Mouse (Mus musculus): ENCODE measurements around the gene Gtf3c5. TPM values are rescaled to one million over a fixed set of nuclear protein-coding genes. Genes with fewer than 3 reads are reported as not detected.
A peak's percentile ranks its signal among the peaks of the same experiment; 100 is the strongest.

Gene Gtf3c5
- polyA plus RNA-seq, 1 experiment from 2014 or later, result 32.5 TPM

DNA sequence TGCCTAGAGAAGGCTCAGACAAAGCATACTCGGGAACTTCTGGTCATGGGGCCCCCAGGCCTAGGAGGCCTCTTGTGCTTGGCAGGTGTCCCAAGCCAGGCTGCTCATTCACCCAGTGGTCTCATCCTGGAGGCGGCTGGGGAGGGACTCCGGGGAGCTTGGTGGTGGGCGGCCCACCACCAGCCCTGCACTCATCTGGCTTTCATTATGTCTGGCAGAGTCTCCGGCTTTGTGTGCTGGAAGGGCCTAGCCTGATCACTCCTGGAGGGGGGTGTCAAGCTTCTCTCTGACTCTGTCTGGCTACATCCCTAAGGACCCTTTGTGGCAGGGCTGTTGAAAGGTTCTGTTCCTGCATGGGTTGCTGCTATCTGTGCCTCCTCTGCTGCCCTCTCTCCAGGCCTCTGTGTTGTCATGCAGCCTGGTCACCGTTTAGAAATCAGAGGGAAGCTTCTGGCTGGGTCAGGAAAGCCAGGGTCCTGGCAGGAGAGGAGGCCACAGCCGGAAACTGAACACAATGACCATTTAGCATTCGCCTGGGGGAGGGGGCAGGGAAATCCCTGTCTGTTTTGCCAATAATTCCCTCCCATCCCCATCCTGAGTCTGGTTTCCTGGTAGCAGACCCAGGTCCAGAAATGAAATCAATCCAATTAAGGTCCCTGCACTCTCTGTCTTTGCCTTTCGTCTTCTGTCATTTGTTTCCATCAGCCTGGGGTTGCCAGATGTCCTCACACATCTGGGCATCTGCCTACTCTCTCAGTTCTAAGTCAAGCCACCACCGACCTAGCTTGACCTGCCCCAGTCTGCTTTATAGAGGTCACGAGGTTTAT, 48.9 kb downstream of the Gtf3c5 start:
- Histone ChIP-seq H3K9ac (peak overlapping the region; percentile 91), H3K9me3 (replicated peaks) (no peaks in the 10 kb centered on the region), H3K4me3 (peak overlapping the region; percentile 83), H3K36me3 (no peaks in the 10 kb centered on the region), H3K4me2 (peak overlapping the region; percentile 87), H3K27me3 (replicated peaks) (no peaks in the 10 kb centered on the region), H3K4me1 (replicated peaks) (peaks cover 71% of the 10 kb centered on the region), H3K27ac (ENCODE audit: poor library complexity, severe bottlenecking) (peak overlapping the region; percentile 79)
- ATAC-seq (ENCODE audit: insufficient number of reproducible peaks, low FRiP score), result peak; percentile 29
- WGBS, result 36% methylated on average over 11 of the region's 11 CpGs

GRCm38 (mm10) chr2:28533901-28534435, 49.6 kb downstream of the Gtf3c5 start:
- WGBS, result 67% methylated on average over 7 of the region's 7 CpGs
- peak overlapping the region; percentile 79 for H3K27ac ChIP-seq (ENCODE audit: poor library complexity, severe bottlenecking)
- no peaks in the 10 kb centered on the region for H3K9me3 ChIP-seq (replicated peaks)
- peak overlapping the region; percentile 87 for H3K4me2 ChIP-seq
- H3K4me3 ChIP-seq, result peak overlapping the region; percentile 83
- peak overlapping the region; percentile 91 for H3K9ac ChIP-seq
- H3K36me3 ChIP-seq, result no peaks in the 10 kb centered on the region
- no peak for ATAC-seq (ENCODE audit: insufficient number of reproducible peaks, low FRiP score)
- peaks cover 68% of the 10 kb centered on the region for H3K4me1 ChIP-seq (replicated peaks)
- H3K27me3 ChIP-seq (replicated peaks), result no peaks in the 10 kb centered on the region

- Histone ChIP-seq H3K27ac (ENCODE audit: poor library complexity, severe bottlenecking) (peak overlapping the region; percentile 79), H3K9ac (peak overlapping the region; percentile 91), H3K36me3 (no peaks in the 10 kb centered on the region), H3K4me1 (replicated peaks) (peaks cover 60% of the 10 kb centered on the region), H3K27me3 (replicated peaks) (no peaks in the 10 kb centered on the region), H3K4me2 (peak overlapping the region; percentile 87), H3K4me3 (peak overlapping the region; percentile 83), H3K9me3 (replicated peaks) (no peaks in the 10 kb centered on the region)
- 3% methylated on average over 49 of the region's 49 CpGs for WGBS
- ATAC-seq (ENCODE audit: insufficient number of reproducible peaks, low FRiP score), result peak; percentile 90
These were observed 50.4 kb downstream of the Gtf3c5 start for GRCm38 (mm10) chr2:28532938-28533771.

GRCm38 (mm10) chr2:28530311-28530710, 53.2 kb downstream of the Gtf3c5 start:
- Histone ChIP-seq H3K4me2 (no peak overlapping the region), H3K27me3 (replicated peaks) (no peaks in the 10 kb centered on the region), H3K9ac (no peak overlapping the region), H3K4me1 (replicated peaks) (peaks cover 56% of the 10 kb centered on the region), H3K4me3 (no peak overlapping the region), H3K36me3 (no peaks in the 10 kb centered on the region), H3K9me3 (replicated peaks) (no peaks in the 10 kb centered on the region), H3K27ac (ENCODE audit: poor library complexity, severe bottlenecking) (no peak overlapping the region)
- 68% methylated on average over 7 of the region's 7 CpGs for WGBS
- no peak for ATAC-seq (ENCODE audit: insufficient number of reproducible peaks, low FRiP score)

- Histone ChIP-seq H3K9me3 (replicated peaks) (no peaks in the 10 kb centered on the region), H3K4me3 (no peak overlapping the region), H3K4me1 (replicated peaks) (peaks cover 56% of the 10 kb centered on the region), H3K4me2 (no peak overlapping the region), H3K36me3 (no peaks in the 10 kb centered on the region), H3K27me3 (replicated peaks) (no peaks in the 10 kb centered on the region), H3K27ac (ENCODE audit: poor library complexity, severe bottlenecking) (no peak overlapping the region), H3K9ac (no peak overlapping the region)
- ATAC-seq (ENCODE audit: insufficient number of reproducible peaks, low FRiP score), result no peak
- WGBS, result 73% methylated on average over 4 of the region's 4 CpGs
These were observed 53.7 kb downstream of the Gtf3c5 start for GRCm38 (mm10) chr2:28529856-28530255.

DNA sequence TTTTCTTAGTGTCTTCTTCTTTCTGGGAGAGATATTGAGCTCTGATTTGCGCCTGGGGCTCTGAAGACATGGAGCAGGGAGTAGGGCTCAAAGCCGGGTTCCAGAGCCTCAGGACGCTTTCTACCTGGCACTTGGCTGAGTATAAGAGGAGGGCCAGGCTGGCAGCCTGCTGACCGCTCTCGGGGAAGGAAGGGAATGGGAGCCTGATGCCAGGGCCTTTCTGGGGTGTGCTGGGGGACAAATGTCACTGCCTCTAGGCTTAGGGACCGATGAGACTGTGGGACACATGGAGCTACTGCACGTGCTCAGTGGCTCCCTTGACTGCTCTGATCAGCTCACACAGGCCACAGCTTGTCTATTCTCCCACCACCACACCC, 55.2 kb downstream of the Gtf3c5 start:
- Histone ChIP-seq H3K4me1 (replicated peaks) (peaks cover 56% of the 10 kb centered on the region), H3K4me2 (no peak overlapping the region), H3K27ac (ENCODE audit: poor library complexity, severe bottlenecking) (no peak overlapping the region), H3K9me3 (replicated peaks) (no peaks in the 10 kb centered on the region), H3K27me3 (replicated peaks) (no peaks in the 10 kb centered on the region), H3K4me3 (no peak overlapping the region), H3K9ac (no peak overlapping the region), H3K36me3 (no peaks in the 10 kb centered on the region)
- WGBS, result 81% methylated on average over 7 of the region's 7 CpGs
- no peak for ATAC-seq (ENCODE audit: insufficient number of reproducible peaks, low FRiP score)

GRCm38 (mm10) chr2:28527436-28528353, 55.9 kb downstream of the Gtf3c5 start:
- ATAC-seq (ENCODE audit: insufficient number of reproducible peaks, low FRiP score), result no peak
- Histone ChIP-seq H3K4me3 (no peak overlapping the region), H3K9me3 (replicated peaks) (no peaks in the 10 kb centered on the region), H3K9ac (no peak overlapping the region), H3K4me1 (replicated peaks) (peaks cover 53% of the 10 kb centered on the region), H3K27me3 (replicated peaks) (no peaks in the 10 kb centered on the region), H3K36me3 (no peaks in the 10 kb centered on the region), H3K27ac (ENCODE audit: poor library complexity, severe bottlenecking) (no peak overlapping the region), H3K4me2 (no peak overlapping the region)
- 78% methylated on average over 20 of the region's 20 CpGs for WGBS

GRCm38 (mm10) chr2:28525943-28526876, 57.3 kb downstream of the Gtf3c5 start:
- no peaks in the 10 kb centered on the region for H3K36me3 ChIP-seq
- WGBS, result 47% methylated on average over 12 of the region's 12 CpGs
- H3K9me3 ChIP-seq (replicated peaks), result no peaks in the 10 kb centered on the region
- H3K4me2 ChIP-seq, result peak overlapping the region; percentile 17; the same call in 1 of the 2 replicates
- no peak for ATAC-seq (ENCODE audit: insufficient number of reproducible peaks, low FRiP score)
- H3K4me1 ChIP-seq (replicated peaks), result peaks cover 41% of the 10 kb centered on the region
- no peak overlapping the region for H3K4me3 ChIP-seq
- H3K9ac ChIP-seq, result peak overlapping the region; percentile 9; the same call in 1 of the 2 replicates
- peak overlapping the region; percentile 67 for H3K27ac ChIP-seq (ENCODE audit: poor library complexity, severe bottlenecking)
- no peaks in the 10 kb centered on the region for H3K27me3 ChIP-seq (replicated peaks)

- H3K9me3 ChIP-seq (replicated peaks), result no peaks in the 10 kb centered on the region
- WGBS, result 19% methylated on average over 11 of the region's 11 CpGs
- H3K4me3 ChIP-seq, result no peak overlapping the region
- H3K4me1 ChIP-seq (replicated peaks), result peaks cover 41% of the 10 kb centered on the region
- H3K36me3 ChIP-seq, result no peaks in the 10 kb centered on the region
- peak overlapping the region; percentile 67 for H3K27ac ChIP-seq (ENCODE audit: poor library complexity, severe bottlenecking)
- peak; percentile 91 for ATAC-seq (ENCODE audit: insufficient number of reproducible peaks, low FRiP score)
- peak overlapping the region; percentile 17 for H3K4me2 ChIP-seq
- no peaks in the 10 kb centered on the region for H3K27me3 ChIP-seq (replicated peaks)
- peak overlapping the region; percentile 9; the same call in 1 of the 2 replicates for H3K9ac ChIP-seq
These were observed 58.2 kb downstream of the Gtf3c5 start for GRCm38 (mm10) chr2:28525219-28525942.

Data from heart, embryonic 12.5 days (tissue).